Mouse (Mus musculus) kidney, adult 2 months (tissue): ENCODE results near the gene C9orf72. TPM values are rescaled to one million over a fixed set of nuclear protein-coding genes. Genes with fewer than 3 reads are reported as not detected.

Experiments used
- DNase-seq: peaks from one replicate; pipeline ENCODE4 v3.0.0; 2021
- H3K27ac ChIP-seq: fragments of 200-500 bp; 2 replicates; pipeline ENCODE4 v1.5.1; 2012; ENCODE audit warnings: low read depth, low read length, control low read depth, inconsistent platforms; ENCODE audit not compliant: insufficient read depth
- H3K27me3 ChIP-seq: fragments of 200-500 bp; replicated peaks from 2 replicates; pipeline ENCODE4 v1.6.1; 2012; ENCODE audit warnings: mild to moderate bottlenecking, moderate library complexity, low read length, inconsistent platforms; ENCODE audit not compliant: control insufficient read depth, insufficient read depth
- H3K36me3 ChIP-seq: fragments of 200-500 bp; 2 replicates; pipeline ENCODE4 v1.6.1; 2012; ENCODE audit warnings: mild to moderate bottlenecking, moderate library complexity, low read length, inconsistent platforms; ENCODE audit not compliant: control insufficient read depth, insufficient read depth
- H3K4me1 ChIP-seq: fragments of 200-500 bp; 2 replicates; pipeline ENCODE4 v1.6.1; 2011; ENCODE audit warnings: low read length; ENCODE audit not compliant: control insufficient read depth, insufficient read depth
- H3K4me3 ChIP-seq: fragments of 200-500 bp; 2 replicates; pipeline ENCODE4 v1.5.1; 2011; ENCODE audit warnings: mild to moderate bottlenecking, low read depth, low read length, control low read depth; ENCODE audit not compliant: insufficient read depth
- CTCF ChIP-seq: fragments of 200-500 bp; conservative IDR thresholded peaks from 2 replicates; pipeline ENCODE4 v1.5.1; 2011; ENCODE audit warnings: low read depth, mild to moderate bottlenecking, control low read depth, low read length, moderate library complexity, mixed read lengths; ENCODE audit not compliant: insufficient read depth, insufficient read length
- POLR2A ChIP-seq: fragments of 200-500 bp; IDR thresholded peaks from one replicate; pipeline ENCODE4 v1.6.1; 2011; ENCODE audit warnings: low read depth, low read length, control low read depth
- whole genome bisulfite sequencing: fragments of 180-500 bp; shearing (Covaris S2); methylation state at CpG from one replicate; pipeline ENCODE4 v1.1.7; 2018; 5-methylcytosine and 5-hydroxymethylcytosine counted together
- polyA plus RNA-seq: library from polyadenylated mRNA; depleted of rRNA; stranded (reverse); fragments of >200 nt; gene quantifications from 2 replicates; pipeline ENCODE4 v1.2.3, GENCODE M21; 2012; rRNA removed

C9orf72 gene
- polyA plus RNA-seq, 1 experiment = 6.6 TPM

DNA sequence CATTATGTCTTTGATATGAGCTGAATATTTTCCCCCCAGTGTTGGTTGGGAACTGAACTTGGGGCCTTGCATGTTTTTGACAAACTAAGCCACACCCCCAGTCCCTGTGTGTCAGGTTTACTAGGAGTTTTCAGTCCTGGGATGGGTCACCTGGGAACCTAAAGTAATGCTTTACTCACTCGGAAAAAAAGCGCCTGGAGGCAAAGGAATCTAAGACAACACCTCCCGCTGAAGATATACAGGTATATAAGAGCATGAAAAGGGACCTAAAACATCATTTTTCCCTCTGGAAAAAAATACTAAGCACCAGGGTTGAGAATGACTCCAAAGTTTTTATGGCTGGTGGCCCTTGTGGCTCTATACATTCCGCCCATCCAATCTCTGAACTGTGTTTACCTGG lies 74.2 kb downstream of the C9orf72 start, which contains the start of gene Ifnk:
Gene Ifnk (plus strand): TSS at position 301 of the 400 bp plus-strand sequence.
- H3K27ac ChIP-seq = 0 out of 2 replicates have a peak within 1 kb of the TSS, but pooled peaks have one; percentile 12
- WGBS = 87% methylated on average over 4 of the region's 4 CpGs
- no peak for TF ChIP-seq CTCF
- no peak for TF ChIP-seq POLR2A

GRCm38 (mm10) chr4:35150706-35151105 lies 75.3 kb downstream of the C9orf72 start:
- H3K27ac ChIP-seq = no peak overlapping the region
- no peak for DNase-seq
- no peaks in the 10 kb centered on the region for H3K36me3 ChIP-seq
- 61% methylated on average over 3 of the region's 3 CpGs for WGBS
- H3K4me1 ChIP-seq = peaks cover 8% of the 10 kb centered on the region; the same call in 1 of the 2 replicates
- no peak for TF ChIP-seq POLR2A
- H3K27me3 ChIP-seq = no peaks in the 10 kb centered on the region
- H3K4me3 ChIP-seq = no peak overlapping the region

More for the DNA sequence above, 74.2 kb downstream of the C9orf72 start, which contains the start of gene Ifnk:
- peaks cover 8% of the 10 kb centered on the region; the same call in 1 of the 2 replicates for H3K4me1 ChIP-seq
- DNase-seq = no peak
- no peaks in the 10 kb centered on the region for H3K36me3 ChIP-seq
- H3K4me3 ChIP-seq = no peak within 1 kb of the TSS
- H3K27me3 ChIP-seq = no peaks in the 10 kb centered on the region

DNA sequence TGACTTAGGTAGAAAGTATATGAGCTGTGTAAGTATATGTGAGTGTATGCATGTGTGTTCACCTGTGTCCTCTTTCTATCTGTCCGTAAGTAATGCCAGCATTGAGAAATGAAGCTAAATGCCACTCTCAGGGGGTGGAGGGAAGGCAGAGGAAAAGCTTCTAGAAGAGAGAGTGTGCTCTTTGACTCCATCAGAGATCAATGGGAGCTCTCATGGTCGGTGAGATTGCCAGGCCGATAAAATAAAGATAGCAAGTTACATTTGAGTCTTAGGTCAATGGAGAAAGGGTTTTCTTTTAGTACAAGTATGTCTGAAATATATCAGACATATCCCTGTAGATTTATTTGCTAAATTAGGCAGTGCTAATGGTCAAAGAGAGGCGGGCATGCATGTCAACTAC lies 77.6 kb downstream of the C9orf72 start:
- H3K27me3 ChIP-seq = no peaks in the 10 kb centered on the region
- no peaks in the 10 kb centered on the region for H3K36me3 ChIP-seq
- TF ChIP-seq CTCF (no peak), POLR2A (no peak)
- no peak overlapping the region for H3K27ac ChIP-seq
- peaks cover 2% of the 10 kb centered on the region; the same call in 1 of the 2 replicates for H3K4me1 ChIP-seq
- no peak overlapping the region for H3K4me3 ChIP-seq
- no peak for DNase-seq
- WGBS = 92% methylated on average over 4 of the region's 4 CpGs

- H3K27ac ChIP-seq = no peak overlapping the region
- no peak overlapping the region for H3K4me3 ChIP-seq
- H3K36me3 ChIP-seq = no peaks in the 10 kb centered on the region
- no peaks in the 10 kb centered on the region for H3K27me3 ChIP-seq
- WGBS = 92% methylated on average over 5 of the region's 5 CpGs
- no peak for TF ChIP-seq CTCF
- no peak for TF ChIP-seq POLR2A
- H3K4me1 ChIP-seq = peaks cover 2% of the 10 kb centered on the region; the same call in 1 of the 2 replicates
- no peak for DNase-seq
Observed at GRCm38 (mm10) chr4:35146597-35146996, 79.4 kb downstream of the C9orf72 start.

DNA sequence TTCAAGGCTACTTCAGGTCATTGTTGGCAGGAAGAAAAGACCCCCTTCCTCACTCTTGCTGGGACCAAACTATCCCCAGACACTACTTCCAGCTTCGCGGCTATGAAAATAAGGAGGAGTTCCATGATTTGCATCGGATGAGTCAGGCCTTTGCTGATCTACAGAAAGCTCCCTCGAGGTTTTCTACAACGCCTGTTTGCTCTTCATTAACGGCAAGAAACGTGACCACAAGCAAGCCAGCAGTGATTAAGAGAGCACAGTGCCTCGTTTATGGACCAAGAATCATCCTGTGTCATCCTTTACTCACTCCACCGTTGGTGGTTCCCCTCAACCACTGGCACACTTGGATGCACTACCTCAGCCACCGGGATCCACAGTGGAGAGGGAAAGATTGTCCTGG lies 80.2 kb downstream of the C9orf72 start:
- 87% methylated on average over 10 of the region's 10 CpGs for WGBS
- TF ChIP-seq POLR2A (no peak), CTCF (no peak)
- Histone ChIP-seq H3K36me3 (no peaks in the 10 kb centered on the region), H3K4me3 (no peak overlapping the region), H3K27ac (no peak overlapping the region), H3K27me3 (no peaks in the 10 kb centered on the region), H3K4me1 (peaks cover 2% of the 10 kb centered on the region; the same call in 1 of the 2 replicates)
- DNase-seq = no peak

DNA sequence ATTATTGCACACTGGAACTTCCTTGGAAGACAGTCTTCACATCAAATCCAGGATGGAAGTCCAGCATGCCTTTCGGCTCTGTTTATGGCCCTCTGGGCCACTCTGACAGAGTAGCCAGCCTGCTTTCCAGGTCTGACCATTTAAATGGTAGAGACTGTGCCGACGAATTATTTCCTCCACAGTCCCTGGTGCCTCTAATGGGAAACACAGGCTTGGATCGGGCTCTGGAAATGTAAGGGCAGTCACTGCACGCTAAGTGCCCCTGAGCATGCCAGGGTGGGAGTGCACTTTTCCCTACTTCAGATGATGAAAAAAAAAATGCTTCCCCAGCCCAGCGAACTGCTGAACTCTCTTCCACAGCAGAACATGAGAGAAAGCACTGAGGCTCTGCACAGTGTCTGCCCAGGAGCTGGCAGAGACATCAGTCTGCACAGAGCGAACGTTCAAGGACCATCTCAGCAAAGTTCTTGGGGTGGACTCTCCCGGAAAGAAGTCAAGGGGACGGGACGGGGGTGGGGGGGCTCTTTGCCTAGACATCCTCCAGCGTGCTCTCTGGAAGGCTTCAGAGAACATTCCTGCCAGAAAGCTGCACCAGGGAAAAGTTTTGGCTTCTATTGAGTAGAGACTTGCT lies 82.4 kb downstream of the C9orf72 start:
- Histone ChIP-seq H3K27me3 (no peaks in the 10 kb centered on the region), H3K36me3 (no peaks in the 10 kb centered on the region), H3K4me1 (no peaks in the 10 kb centered on the region), H3K4me3 (no peak overlapping the region), H3K27ac (no peak overlapping the region)
- no peak for DNase-seq
- TF ChIP-seq CTCF = no peak
- no peak for TF ChIP-seq POLR2A
- WGBS = 39% methylated on average over 12 of the region's 12 CpGs

Other genes with a start within 250 kb of the C9orf72 start
- gene Ifnk, start 74.1 kb downstream of the C9orf72 start, polyA plus RNA-seq = not detected in 2 replicates
- 11.8 and 13.4 TPM in 2 replicates for gene Mob3b, start 68.7 kb downstream of the C9orf72 start, polyA plus RNA-seq